Comparison of ENCODE assay signal across 8 mouse cellular contexts in genomic region chr16:76680061-76680911, GRCm38 (mm10).
DNase-seq lines count a peak whose midpoint lies in the region; ATAC-seq lines count a peak whose summit lies in the region.

No protein-coding gene starts in this region.

- no peaks in the 10 kb centered on the region for H3K9me3 ChIP-seq in midbrain, embryonic 15.5 days
- no peaks in the 10 kb centered on the region for H3K9me3 ChIP-seq in midbrain, embryonic 11.5 days (ENCODE audit: control insufficient read depth, low read length)
- no peaks in the 10 kb centered on the region for H3K9me3 ChIP-seq in intestine, embryonic 15.5 days
- no peaks in the 10 kb centered on the region for H3K9me3 ChIP-seq in liver, embryonic 11.5 days (ENCODE audit: control insufficient read depth, low read length)
- H3K9me3 ChIP-seq in neural tube, embryonic 13.5 days: no peaks in the 10 kb centered on the region

- no peak overlapping the region for H3K4me2 ChIP-seq in midbrain, embryonic 15.5 days
- no peak overlapping the region for H3K4me2 ChIP-seq in midbrain, embryonic 11.5 days
- peak overlapping the region; percentile 51 for H3K4me2 ChIP-seq in intestine, embryonic 15.5 days (replicated peaks)
- H3K4me2 ChIP-seq in liver, embryonic 11.5 days: peak overlapping the region; percentile 43
- peak overlapping the region; percentile 34 for H3K4me2 ChIP-seq in neural tube, embryonic 13.5 days

- H3K4me1 ChIP-seq in midbrain, embryonic 15.5 days: no peaks in the 10 kb centered on the region
- no peaks in the 10 kb centered on the region for H3K4me1 ChIP-seq in midbrain, embryonic 11.5 days (ENCODE audit: control insufficient read depth, insufficient read depth, low read length)
- H3K4me1 ChIP-seq in intestine, embryonic 15.5 days (replicated peaks): no peaks in the 10 kb centered on the region
- H3K4me1 ChIP-seq in liver, embryonic 11.5 days (replicated peaks; ENCODE audit: control insufficient read depth, insufficient read depth, low read length): no peaks in the 10 kb centered on the region
- H3K4me1 ChIP-seq in neural tube, embryonic 13.5 days (replicated peaks): 0 out of 2 replicates have a peak, but pooled peaks cover 2% of the 10 kb centered on the region

- ATAC-seq in midbrain, embryonic 15.5 days (replicated peaks): peak; percentile 48; the same call in 1 of the 2 replicates
- ATAC-seq in midbrain, embryonic 11.5 days (ENCODE audit: low FRiP score): no peak
- peak; percentile 66 for ATAC-seq in intestine, embryonic 15.5 days
- no peak for ATAC-seq in liver, embryonic 11.5 days (replicated peaks; ENCODE audit: low FRiP score)
- no peak for ATAC-seq in neural tube, embryonic 13.5 days (ENCODE audit: low read depth)

- no peak for DNase-seq in midbrain, embryonic 11.5 days (ENCODE audit: low spot score, missing footprints)
- peak; percentile 33 for DNase-seq in fibroblast of lung, adult 2 months (ENCODE audit: low read depth)
- DNase-seq in liver, embryonic 11.5 days (ENCODE audit: low spot score): peak; percentile 32
- no peak for DNase-seq in retina, embryonic 14.5 days (ENCODE audit: low spot score)
- no peak for DNase-seq in urinary bladder, postnatal 14 days (ENCODE audit: low spot score)

- H3K27me3 ChIP-seq in midbrain, embryonic 15.5 days (replicated peaks): peaks cover 3% of the 10 kb centered on the region; the same call in 1 of the 2 replicates
- H3K27me3 ChIP-seq in midbrain, embryonic 11.5 days (ENCODE audit: control insufficient read depth, insufficient read depth, low read length): no peaks in the 10 kb centered on the region
- no peaks in the 10 kb centered on the region for H3K27me3 ChIP-seq in intestine, embryonic 15.5 days (replicated peaks)
- H3K27me3 ChIP-seq in liver, embryonic 11.5 days (replicated peaks; ENCODE audit: control insufficient read depth, insufficient read depth, low read length): no peaks in the 10 kb centered on the region
- peaks cover 10% of the 10 kb centered on the region; the same call in 1 of the 2 replicates for H3K27me3 ChIP-seq in neural tube, embryonic 13.5 days

- H3K9ac ChIP-seq in midbrain, embryonic 15.5 days: no peak overlapping the region
- no peak overlapping the region for H3K9ac ChIP-seq in midbrain, embryonic 11.5 days (ENCODE audit: low read length)
- 0 out of 2 replicates have a peak overlapping the region, but pooled peaks have one; percentile 8 for H3K9ac ChIP-seq in intestine, embryonic 15.5 days
- H3K9ac ChIP-seq in liver, embryonic 11.5 days (ENCODE audit: low read depth, low read length): no peak overlapping the region
- no peak overlapping the region for H3K9ac ChIP-seq in neural tube, embryonic 13.5 days

- 80% methylated on average over 19 of the region's 19 CpGs for WGBS in midbrain, embryonic 15.5 days
- WGBS in midbrain, embryonic 11.5 days: 82% methylated on average over 19 of the region's 19 CpGs
- WGBS in intestine, embryonic 15.5 days: 37% methylated on average over 19 of the region's 19 CpGs
- 49% methylated on average over 19 of the region's 19 CpGs for WGBS in liver, embryonic 11.5 days
- WGBS in neural tube, embryonic 13.5 days: 76% methylated on average over 19 of the region's 19 CpGs

- no peaks in the 10 kb centered on the region for H3K36me3 ChIP-seq in midbrain, embryonic 15.5 days (replicated peaks)
- H3K36me3 ChIP-seq in midbrain, embryonic 11.5 days (ENCODE audit: control insufficient read depth, insufficient read depth, low read length): no peaks in the 10 kb centered on the region
- H3K36me3 ChIP-seq in intestine, embryonic 15.5 days: no peaks in the 10 kb centered on the region
- no peaks in the 10 kb centered on the region for H3K36me3 ChIP-seq in liver, embryonic 11.5 days (ENCODE audit: control insufficient read depth, insufficient read depth, low read length)
- H3K36me3 ChIP-seq in neural tube, embryonic 13.5 days: no peaks in the 10 kb centered on the region

- no peak overlapping the region for H3K27ac ChIP-seq in midbrain, embryonic 15.5 days
- H3K27ac ChIP-seq in midbrain, embryonic 11.5 days (ENCODE audit: low read depth, low read length): no peak overlapping the region; the same call in 1 of the 2 replicates
- H3K27ac ChIP-seq in intestine, embryonic 15.5 days: peak overlapping the region; percentile 67
- H3K27ac ChIP-seq in liver, embryonic 11.5 days (ENCODE audit: low read depth, low read length): no peak overlapping the region
- H3K27ac ChIP-seq in neural tube, embryonic 13.5 days (replicated peaks): peak overlapping the region; percentile 61

- H3K4me3 ChIP-seq in midbrain, embryonic 15.5 days: no peak overlapping the region
- no peak overlapping the region for H3K4me3 ChIP-seq in midbrain, embryonic 11.5 days (ENCODE audit: low read depth, low read length)
- H3K4me3 ChIP-seq in intestine, embryonic 15.5 days (replicated peaks): peak overlapping the region; percentile 24
- no peak overlapping the region for H3K4me3 ChIP-seq in liver, embryonic 11.5 days (ENCODE audit: low read depth, low read length)
- no peak overlapping the region for H3K4me3 ChIP-seq in neural tube, embryonic 13.5 days

Comparison
In these comparisons a context has a peak if more than half of its experiments do, and no peak if none do; other contexts are left out.
1. ATAC-seq: peak in midbrain, embryonic 15.5 days (single experiment) and intestine, embryonic 15.5 days (single experiment); none in midbrain, embryonic 11.5 days (single experiment), liver, embryonic 11.5 days (single experiment) and neural tube, embryonic 13.5 days (single experiment).
2. H3K27ac ChIP-seq: peak in intestine, embryonic 15.5 days (single experiment) and neural tube, embryonic 13.5 days (single experiment); none in midbrain, embryonic 15.5 days (single experiment), midbrain, embryonic 11.5 days (single experiment) and liver, embryonic 11.5 days (single experiment).
3. H3K4me2 ChIP-seq: peak in intestine, embryonic 15.5 days (single experiment), liver, embryonic 11.5 days (single experiment) and neural tube, embryonic 13.5 days (single experiment); none in midbrain, embryonic 15.5 days (single experiment) and midbrain, embryonic 11.5 days (single experiment).
4. DNase-seq: peak in fibroblast of lung, adult 2 months (single experiment) and liver, embryonic 11.5 days (single experiment); none in midbrain, embryonic 11.5 days (single experiment), retina, embryonic 14.5 days (single experiment) and urinary bladder, postnatal 14 days (single experiment).